Mouse (Mus musculus) heart, adult 11 months (tissue): ENCODE measurements around the gene Wdr60.

Experiments used
- DNase-seq: peaks from one replicate; pipeline ENCODE4 v3.0.0; 2022

Wdr60 gene

GRCm38 (mm10) chr12:116262555-116263341 is at the start of gene Wdr60:
Wdr60 (minus strand) TSS chr12:116263022.
- peak; percentile 98 for DNase-seq

- no peak for DNase-seq
These were observed 45.8 kb upstream of the Wdr60 start for GRCm38 (mm10) chr12:116308612-116309011.

- peak; percentile 74 for DNase-seq
These were observed 45.0 kb upstream of the Wdr60 start for GRCm38 (mm10) chr12:116307870-116308269.

- peak; percentile 85 for DNase-seq
These were observed 43.2 kb upstream of the Wdr60 start for GRCm38 (mm10) chr12:116306042-116306441.

GRCm38 (mm10) chr12:116302181-116302580 is 39.4 kb upstream of the Wdr60 start:
- DNase-seq, result no peak

GRCm38 (mm10) chr12:116299906-116300305 is 37.1 kb upstream of the Wdr60 start:
- DNase-seq, result no peak

- peak; percentile 72 for DNase-seq
These were observed 30.9 kb upstream of the Wdr60 start for GRCm38 (mm10) chr12:116293599-116294292.

GRCm38 (mm10) chr12:116293185-116293584 is 30.4 kb upstream of the Wdr60 start:
- no peak for DNase-seq

- no peak for DNase-seq
These were observed 20.7 kb upstream of the Wdr60 start for GRCm38 (mm10) chr12:116283511-116283910.

GRCm38 (mm10) chr12:116282856-116283255 is 20.0 kb upstream of the Wdr60 start:
- no peak for DNase-seq

GRCm38 (mm10) chr12:116281427-116282281 is 18.8 kb upstream of the Wdr60 start:
- peak; percentile 94 for DNase-seq

- peak; percentile 100 for DNase-seq
These were observed 18.0 kb upstream of the Wdr60 start, which contains the start of gene Esyt2 for GRCm38 (mm10) chr12:116280653-116281364. Esyt2 (plus strand) TSS chr12:116281196.

GRCm38 (mm10) chr12:116280149-116280652 is 17.4 kb upstream of the Wdr60 start:
- DNase-seq, result no peak

- DNase-seq, result peak; percentile 72
These were observed 16.4 kb upstream of the Wdr60 start for GRCm38 (mm10) chr12:116279181-116279580.

GRCm38 (mm10) chr12:116278541-116278940 is 15.7 kb upstream of the Wdr60 start:
- peak; percentile 83 for DNase-seq

GRCm38 (mm10) chr12:116276961-116277360 is 14.1 kb upstream of the Wdr60 start:
- no peak for DNase-seq

GRCm38 (mm10) chr12:116275631-116276030 is 12.8 kb upstream of the Wdr60 start:
- peak; percentile 36 for DNase-seq

GRCm38 (mm10) chr12:116275086-116275485 is 12.3 kb upstream of the Wdr60 start, which contains the start of gene Gm11027:
Gm11027 (plus strand) TSS chr12:116275386.
- DNase-seq, result peak; percentile 71

GRCm38 (mm10) chr12:116273733-116274132 is 10.9 kb upstream of the Wdr60 start:
- peak; percentile 41 for DNase-seq

GRCm38 (mm10) chr12:116271071-116271470 is 8.2 kb upstream of the Wdr60 start:
- DNase-seq, result peak; percentile 54

GRCm38 (mm10) chr12:116270538-116270937 is 7.7 kb upstream of the Wdr60 start:
- DNase-seq, result peak; percentile 79

GRCm38 (mm10) chr12:116269450-116269849 is 6.6 kb upstream of the Wdr60 start:
- DNase-seq, result peak; percentile 90
